Mouse (Mus musculus) megakaryocyte, embryonic 14.5 days (primary cell): ENCODE measurements around the gene Sptbn4.

Source experiments
- FLI1 ChIP-seq: IDR thresholded peaks from 2 replicates; pipeline ENCODE4 v1.6.1; 2012; ENCODE audit warnings: low read length, inconsistent platforms, mixed read lengths
- GATA1 ChIP-seq: IDR thresholded peaks from 3 replicates; pipeline ENCODE4 v1.6.1; 2012; ENCODE audit warnings: mixed read lengths, low read length, inconsistent platforms, borderline replicate concordance

DNA sequence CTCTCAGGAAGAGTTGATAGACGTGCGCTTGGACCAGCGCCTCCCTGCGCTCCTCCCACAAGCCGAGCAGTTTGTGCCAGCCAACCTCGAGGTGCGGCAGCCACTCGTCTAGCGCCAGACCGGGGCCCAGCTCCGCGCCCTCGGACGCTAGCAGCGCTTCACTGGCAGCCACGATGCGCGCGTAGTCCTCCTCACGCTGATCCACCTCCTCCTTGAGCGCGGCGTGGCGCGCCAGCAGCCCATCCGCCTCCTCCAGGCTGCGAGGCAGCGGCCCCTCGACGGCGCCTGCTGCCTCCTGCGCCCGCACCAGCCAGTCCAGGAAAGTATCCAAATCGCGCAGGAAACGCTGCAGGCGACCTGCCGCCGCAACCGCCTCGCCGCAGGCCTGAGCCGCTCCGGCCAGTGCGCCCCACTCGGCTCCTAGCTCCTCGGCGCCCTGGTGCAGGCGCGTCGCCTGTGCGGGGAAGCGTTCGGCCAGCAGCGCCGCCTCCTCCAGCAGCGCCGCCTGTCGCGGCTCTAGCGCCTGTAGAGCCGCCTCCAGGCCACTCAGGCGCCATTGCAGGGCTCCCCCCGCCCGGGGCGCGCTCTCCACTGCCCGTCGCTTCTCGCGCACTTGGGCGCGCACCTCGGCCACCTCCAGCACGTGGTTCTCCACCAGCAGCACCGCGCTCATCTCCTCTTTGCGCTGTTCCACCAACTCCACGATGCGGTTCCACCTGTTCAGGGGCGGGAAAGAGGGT lies 43.1 kb downstream of the Sptbn4 start:
- TF ChIP-seq GATA1 (no peak), FLI1 (no peak)
